Mouse (Mus musculus): ENCODE results near the gene Gm13276. TPM values are rescaled to one million over a fixed set of nuclear protein-coding genes. Genes with fewer than 3 reads are reported as not detected.
A peak's percentile ranks its signal among the peaks of the same experiment; 100 is the strongest.
"Not testable (repeated sequence)": the region's sequence is repeated elsewhere in the genome, so short reads cannot be mapped to it uniquely, and the experiment has no call there.

The Gm13276 gene
- polyA plus RNA-seq, 1 experiment from 2014 or later: not detected

- H3K36me3 ChIP-seq (ENCODE audit: control insufficient read depth, insufficient read depth, low read length); H3K27me3 ChIP-seq (ENCODE audit: control insufficient read depth, insufficient read depth, low read length); H3K4me1 ChIP-seq (ENCODE audit: control insufficient read depth, insufficient read depth, low read length); H3K9me3 ChIP-seq (ENCODE audit: control insufficient read depth, low read length): not testable (repeated sequence)
- peak overlapping the region; percentile 69; the same call in 1 of the 2 replicates for H3K9ac ChIP-seq (ENCODE audit: low read length)
- peak overlapping the region; percentile 68 for H3K27ac ChIP-seq (ENCODE audit: low read depth, low read length)
- WGBS: under 1% methylated on average over 18 of the region's 21 CpGs
- ATAC-seq (ENCODE audit: low FRiP score) (peak; percentile 100), DNase-seq (ENCODE audit: low spot score, missing footprints) (peak; percentile 94)
- peak overlapping the region; percentile 69 for H3K4me2 ChIP-seq
- peak overlapping the region; percentile 39 for H3K4me3 ChIP-seq (ENCODE audit: low read depth, low read length)
Observed at GRCm38 (mm10) chr4:88757628-88758031, 27.9 kb upstream of the Gm13276 start.

- H3K9ac ChIP-seq (ENCODE audit: low read length); ATAC-seq (ENCODE audit: low FRiP score); H3K9me3 ChIP-seq (ENCODE audit: control insufficient read depth, low read length); H3K4me1 ChIP-seq (ENCODE audit: control insufficient read depth, insufficient read depth, low read length); H3K27me3 ChIP-seq (ENCODE audit: control insufficient read depth, insufficient read depth, low read length); H3K4me3 ChIP-seq (ENCODE audit: low read depth, low read length); H3K4me2 ChIP-seq; H3K27ac ChIP-seq (ENCODE audit: low read depth, low read length); H3K36me3 ChIP-seq (ENCODE audit: control insufficient read depth, insufficient read depth, low read length); DNase-seq (ENCODE audit: low spot score, missing footprints): not testable (repeated sequence)
- WGBS: 89% methylated on average over 9 of the region's 9 CpGs
Observed at GRCm38 (mm10) chr4:88758751-88759150, 26.8 kb upstream of the Gm13276 start.

DNA sequence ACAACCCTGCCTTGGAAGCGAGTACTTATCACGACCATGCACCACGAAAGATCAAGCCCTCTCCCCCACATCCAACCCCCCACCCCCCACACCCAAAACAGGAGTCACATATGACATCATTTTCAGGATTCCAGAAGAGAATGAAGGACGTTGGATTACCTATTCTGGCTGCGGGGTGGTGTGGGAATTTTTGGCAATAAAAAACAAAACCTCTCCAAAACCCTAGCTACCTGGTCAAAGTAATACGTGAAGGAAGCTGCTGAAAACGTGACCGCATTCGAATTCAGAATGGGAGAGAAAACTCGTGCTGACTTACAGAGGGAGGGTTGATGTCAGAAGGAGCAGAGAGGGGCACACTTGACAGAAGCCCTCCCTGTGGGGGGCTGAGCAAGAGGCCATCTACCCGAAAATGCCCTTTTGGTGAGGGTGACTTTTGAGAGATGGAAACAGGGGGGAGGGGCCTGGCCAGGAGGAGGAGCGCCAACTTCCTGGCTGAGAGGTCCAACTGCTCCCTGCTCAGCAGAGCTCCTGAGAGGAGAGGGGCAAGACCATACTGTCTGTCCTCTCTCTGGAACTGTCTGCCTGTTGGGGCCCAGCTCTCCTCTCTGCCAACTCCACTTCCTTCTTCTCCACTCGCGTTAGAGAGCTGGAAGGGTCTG is 25.8 kb upstream of the Gm13276 start, which contains the start of gene Gm13283:
Gene Gm13283 (plus strand): TSS at position 510 of the 659 bp plus-strand sequence.
- not testable (repeated sequence) for H3K4me3 ChIP-seq (ENCODE audit: low read depth, low read length); H3K27me3 ChIP-seq (ENCODE audit: control insufficient read depth, insufficient read depth, low read length); H3K4me1 ChIP-seq (ENCODE audit: control insufficient read depth, insufficient read depth, low read length); H3K9ac ChIP-seq (ENCODE audit: low read length); DNase-seq (ENCODE audit: low spot score, missing footprints); H3K27ac ChIP-seq (ENCODE audit: low read depth, low read length); H3K9me3 ChIP-seq (ENCODE audit: control insufficient read depth, low read length); ATAC-seq (ENCODE audit: low FRiP score); H3K36me3 ChIP-seq (ENCODE audit: control insufficient read depth, insufficient read depth, low read length)
- H3K4me2 ChIP-seq: peak within 1 kb of the TSS; percentile 35
- WGBS: 20% methylated on average over 8 of the region's 14 CpGs

GRCm38 (mm10) chr4:88760431-88760830 is 25.1 kb upstream of the Gm13276 start:
- DNase-seq (ENCODE audit: low spot score, missing footprints): peak; percentile 87
- H3K27me3 ChIP-seq (ENCODE audit: control insufficient read depth, insufficient read depth, low read length); H3K4me1 ChIP-seq (ENCODE audit: control insufficient read depth, insufficient read depth, low read length); H3K4me3 ChIP-seq (ENCODE audit: low read depth, low read length); H3K9me3 ChIP-seq (ENCODE audit: control insufficient read depth, low read length); H3K27ac ChIP-seq (ENCODE audit: low read depth, low read length); ATAC-seq (ENCODE audit: low FRiP score); H3K9ac ChIP-seq (ENCODE audit: low read length); H3K36me3 ChIP-seq (ENCODE audit: control insufficient read depth, insufficient read depth, low read length): not testable (repeated sequence)
- WGBS: 0% methylated on average over 19 of the region's 28 CpGs
- peak overlapping the region; percentile 35 for H3K4me2 ChIP-seq

DNA sequence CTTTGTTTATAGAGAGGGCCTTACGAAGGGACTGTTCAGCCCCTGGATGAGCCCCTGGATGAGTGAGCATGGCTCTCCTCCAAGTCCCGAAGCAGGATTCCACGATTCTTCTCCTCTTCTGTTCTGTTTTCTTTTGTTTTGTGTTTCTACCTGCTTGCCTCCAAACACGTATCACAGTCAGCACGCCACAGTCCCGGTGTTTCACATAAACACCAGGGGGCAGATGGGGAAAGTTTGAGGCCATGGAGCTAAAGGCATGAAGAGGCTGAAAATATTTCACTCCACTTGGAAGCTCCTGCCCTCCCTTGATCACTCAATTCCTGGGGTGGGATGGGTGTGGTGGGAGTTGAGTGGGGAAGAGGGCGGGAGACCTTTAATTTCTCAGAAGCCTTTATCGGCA is 23.7 kb upstream of the Gm13276 start:
- H3K4me2 ChIP-seq; H3K9me3 ChIP-seq (ENCODE audit: control insufficient read depth, low read length); H3K27ac ChIP-seq (ENCODE audit: low read depth, low read length); ATAC-seq (ENCODE audit: low FRiP score); H3K27me3 ChIP-seq (ENCODE audit: control insufficient read depth, insufficient read depth, low read length); H3K9ac ChIP-seq (ENCODE audit: low read length); DNase-seq (ENCODE audit: low spot score, missing footprints); H3K4me3 ChIP-seq (ENCODE audit: low read depth, low read length); H3K4me1 ChIP-seq (ENCODE audit: control insufficient read depth, insufficient read depth, low read length); H3K36me3 ChIP-seq (ENCODE audit: control insufficient read depth, insufficient read depth, low read length): not testable (repeated sequence)
- WGBS: 71% methylated on average over 6 of the region's 8 CpGs

GRCm38 (mm10) chr4:88762341-88762740 is 23.2 kb upstream of the Gm13276 start:
- H3K4me3 ChIP-seq (ENCODE audit: low read depth, low read length): not testable (repeated sequence)
- 62% methylated on average over 8 of the region's 9 CpGs for WGBS

GRCm38 (mm10) chr4:88763384-88764018 is 22.0 kb upstream of the Gm13276 start:
- ATAC-seq (ENCODE audit: low FRiP score); H3K27ac ChIP-seq (ENCODE audit: low read depth, low read length); H3K27me3 ChIP-seq (ENCODE audit: control insufficient read depth, insufficient read depth, low read length); H3K9me3 ChIP-seq (ENCODE audit: control insufficient read depth, low read length); H3K36me3 ChIP-seq (ENCODE audit: control insufficient read depth, insufficient read depth, low read length); H3K9ac ChIP-seq (ENCODE audit: low read length); H3K4me1 ChIP-seq (ENCODE audit: control insufficient read depth, insufficient read depth, low read length): not testable (repeated sequence)
- WGBS: 4% methylated on average over 20 of the region's 42 CpGs
- Histone ChIP-seq H3K4me2 (peak overlapping the region; percentile 32), H3K4me3 (ENCODE audit: low read depth, low read length) (peak overlapping the region; percentile 10; the same call in 1 of the 2 replicates)
- DNase-seq (ENCODE audit: low spot score, missing footprints): peak; percentile 85

More at GRCm38 (mm10) chr4:88762341-88762740, 23.2 kb upstream of the Gm13276 start:
- H3K36me3 ChIP-seq (ENCODE audit: control insufficient read depth, insufficient read depth, low read length); H3K27me3 ChIP-seq (ENCODE audit: control insufficient read depth, insufficient read depth, low read length); DNase-seq (ENCODE audit: low spot score, missing footprints); H3K9me3 ChIP-seq (ENCODE audit: control insufficient read depth, low read length); H3K4me1 ChIP-seq (ENCODE audit: control insufficient read depth, insufficient read depth, low read length); H3K9ac ChIP-seq (ENCODE audit: low read length); ATAC-seq (ENCODE audit: low FRiP score); H3K4me2 ChIP-seq; H3K27ac ChIP-seq (ENCODE audit: low read depth, low read length): not testable (repeated sequence)

DNA sequence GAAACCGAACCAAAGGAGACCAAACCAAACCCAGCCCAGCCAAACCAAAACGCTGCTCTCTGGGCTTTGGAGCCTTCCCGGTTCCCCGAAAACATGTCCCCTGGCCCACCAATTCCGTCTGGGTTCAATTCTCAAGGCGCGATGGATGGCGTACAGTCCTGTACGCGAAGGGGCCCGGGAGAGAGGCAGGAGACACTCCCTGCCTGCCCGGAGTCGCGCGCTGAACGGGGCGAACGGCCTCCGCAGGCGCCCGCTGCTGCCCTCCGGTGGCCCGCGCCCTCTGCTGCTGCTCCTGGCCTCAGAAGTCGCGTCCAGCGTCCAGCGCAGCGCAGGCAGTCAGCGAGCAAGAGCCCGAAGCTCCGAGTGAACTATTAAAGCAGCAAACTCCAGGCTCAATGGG is 12.0 kb upstream of the Gm13276 start, which contains the start of gene Gm13290:
Gene Gm13290 (plus strand): TSS at position 301 of the 400 bp plus-strand sequence.
- not testable (repeated sequence) for H3K4me3 ChIP-seq (ENCODE audit: low read depth, low read length); H3K9ac ChIP-seq (ENCODE audit: low read length); DNase-seq (ENCODE audit: low spot score, missing footprints); H3K27me3 ChIP-seq (ENCODE audit: control insufficient read depth, insufficient read depth, low read length); H3K36me3 ChIP-seq (ENCODE audit: control insufficient read depth, insufficient read depth, low read length); H3K4me2 ChIP-seq; H3K9me3 ChIP-seq (ENCODE audit: control insufficient read depth, low read length); ATAC-seq (ENCODE audit: low FRiP score); H3K27ac ChIP-seq (ENCODE audit: low read depth, low read length); H3K4me1 ChIP-seq (ENCODE audit: control insufficient read depth, insufficient read depth, low read length)
- WGBS: no CpG with 5 or more reads among the region's 32 CpGs

GRCm38 (mm10) chr4:88776622-88777021 is 8.9 kb upstream of the Gm13276 start, which contains the start of gene Gm13289:
TSS of gene Gm13289 (plus strand) at chr4:88776922.
- not testable (repeated sequence) for H3K27me3 ChIP-seq (ENCODE audit: control insufficient read depth, insufficient read depth, low read length); DNase-seq (ENCODE audit: low spot score, missing footprints); H3K9me3 ChIP-seq (ENCODE audit: control insufficient read depth, low read length); H3K4me1 ChIP-seq (ENCODE audit: control insufficient read depth, insufficient read depth, low read length); H3K9ac ChIP-seq (ENCODE audit: low read length); H3K36me3 ChIP-seq (ENCODE audit: control insufficient read depth, insufficient read depth, low read length); H3K4me3 ChIP-seq (ENCODE audit: low read depth, low read length); H3K27ac ChIP-seq (ENCODE audit: low read depth, low read length); H3K4me2 ChIP-seq; ATAC-seq (ENCODE audit: low FRiP score)
- no CpG with 5 or more reads among the region's 29 CpGs for WGBS
